Mouse (Mus musculus): ENCODE results near the gene Nr1h4.

The Nr1h4 gene

DNA sequence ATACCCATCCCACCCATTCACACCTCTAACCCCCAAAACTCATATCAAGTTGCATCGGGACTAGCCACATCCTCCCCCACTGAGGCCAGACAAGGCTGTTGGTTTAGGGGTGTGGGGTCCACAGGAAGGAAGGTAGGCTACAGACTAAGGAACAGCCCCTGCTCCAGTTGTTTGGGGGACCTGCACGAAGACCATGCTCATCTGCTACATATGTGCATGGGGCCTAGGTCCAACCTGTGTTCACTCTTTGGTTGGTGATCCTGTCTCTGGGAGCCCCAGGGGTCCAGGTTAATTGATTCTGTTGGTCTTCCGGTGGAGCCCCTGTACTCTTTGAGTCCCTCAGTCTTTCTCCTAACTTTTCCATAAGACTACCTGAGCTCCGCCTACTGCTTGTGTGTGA lies 13.0 kb downstream of the Nr1h4 start:
- DNase-seq, result no peak

GRCm38 (mm10) chr10:89519226-89519625 lies 14.2 kb downstream of the Nr1h4 start:
- no peak for DNase-seq

- no peak for DNase-seq
These were observed 15.0 kb downstream of the Nr1h4 start for GRCm38 (mm10) chr10:89518365-89518764.

- DNase-seq, result no peak
These were observed 17.6 kb downstream of the Nr1h4 start for GRCm38 (mm10) chr10:89515813-89516212.

DNA sequence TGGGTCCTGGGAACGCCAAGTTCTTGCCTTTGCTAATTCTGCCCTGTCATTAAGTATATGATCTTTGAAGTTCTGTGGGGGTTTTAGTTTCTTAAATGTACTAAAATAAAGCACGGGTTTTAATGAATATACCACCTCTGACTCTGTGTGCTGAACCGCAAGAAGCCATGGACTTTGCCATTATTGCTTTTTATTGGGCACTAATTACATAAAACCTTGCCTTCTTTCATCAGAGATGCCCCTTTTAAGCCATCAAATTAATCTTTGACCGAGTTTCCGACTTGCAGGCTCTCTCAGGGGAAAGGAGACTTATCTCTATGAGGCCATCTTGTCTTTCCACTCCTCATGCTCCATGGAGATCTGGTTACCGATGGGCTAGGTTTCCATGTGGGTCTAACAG lies 20.8 kb downstream of the Nr1h4 start:
- DNase-seq, result no peak

DNA sequence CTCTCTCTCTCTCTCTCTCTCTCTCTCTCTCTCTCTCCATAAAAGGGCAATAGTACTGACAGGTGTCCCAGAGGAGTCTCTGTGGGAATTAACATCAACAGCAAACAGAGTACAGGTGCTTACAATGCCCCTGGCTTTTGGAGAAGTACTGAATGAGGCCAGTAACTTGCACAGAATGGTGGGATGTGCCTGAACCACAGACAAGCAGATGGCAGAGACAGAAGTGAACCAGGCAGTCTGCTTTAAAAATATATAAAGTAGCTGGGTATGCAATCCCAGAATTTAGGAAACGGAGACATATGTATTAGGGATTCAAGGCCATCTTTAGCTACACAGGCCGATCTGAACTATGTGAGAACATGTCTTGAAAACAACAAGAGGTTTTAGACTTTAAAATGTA lies 22.8 kb downstream of the Nr1h4 start:
- no peak for DNase-seq

GRCm38 (mm10) chr10:89508567-89508966 lies 24.8 kb downstream of the Nr1h4 start:
- DNase-seq, result no peak

GRCm38 (mm10) chr10:89506479-89506878 lies 26.9 kb downstream of the Nr1h4 start:
- no peak for DNase-seq

DNA sequence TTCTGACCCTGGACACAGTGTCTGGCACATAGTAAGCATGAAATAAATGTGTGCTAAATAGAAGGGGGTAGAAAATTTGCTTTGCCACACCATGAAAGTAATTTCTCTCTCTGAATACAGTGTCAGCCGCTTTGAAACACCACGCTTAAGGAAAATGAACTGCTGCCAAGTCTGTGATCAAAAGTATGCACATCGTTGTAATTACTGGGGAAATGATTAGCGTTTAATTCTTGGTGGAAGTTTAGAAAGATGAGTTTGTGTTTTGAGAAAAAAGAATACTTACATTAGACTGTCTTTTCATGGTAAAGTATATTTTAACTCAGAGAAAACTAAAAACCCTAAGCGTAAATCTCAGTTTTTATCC lies 27.8 kb downstream of the Nr1h4 start:
- no peak for DNase-seq

- DNase-seq, result no peak
These were observed 28.3 kb downstream of the Nr1h4 start for GRCm38 (mm10) chr10:89504952-89505591.

GRCm38 (mm10) chr10:89502986-89503560 lies 30.3 kb downstream of the Nr1h4 start:
- no peak for DNase-seq

GRCm38 (mm10) chr10:89501902-89502301 lies 31.5 kb downstream of the Nr1h4 start:
- DNase-seq, result no peak

- no peak for DNase-seq
These were observed 37.8 kb downstream of the Nr1h4 start for GRCm38 (mm10) chr10:89495537-89495936.

DNA sequence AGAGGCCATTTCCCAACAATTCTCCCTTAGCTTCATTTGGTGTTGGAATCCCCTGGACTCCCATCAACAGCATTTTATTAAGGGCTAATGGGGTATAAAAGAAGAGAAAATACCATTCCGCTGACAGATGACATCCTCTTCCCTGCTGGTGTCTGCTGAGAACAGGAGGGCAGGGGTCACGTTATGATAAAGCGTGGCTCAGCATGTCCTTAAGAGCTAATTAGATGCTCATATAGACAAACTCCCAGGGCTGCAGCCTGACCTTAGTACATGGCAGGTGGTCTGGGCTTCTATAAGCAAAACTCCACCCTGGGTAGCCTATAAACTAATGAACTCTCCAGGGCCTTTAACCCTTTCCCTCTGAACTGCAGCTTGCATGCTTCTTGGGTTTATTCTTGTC lies 42.1 kb downstream of the Nr1h4 start:
- no peak for DNase-seq

GRCm38 (mm10) chr10:89490250-89490649 lies 43.1 kb downstream of the Nr1h4 start:
- no peak for DNase-seq

DNA sequence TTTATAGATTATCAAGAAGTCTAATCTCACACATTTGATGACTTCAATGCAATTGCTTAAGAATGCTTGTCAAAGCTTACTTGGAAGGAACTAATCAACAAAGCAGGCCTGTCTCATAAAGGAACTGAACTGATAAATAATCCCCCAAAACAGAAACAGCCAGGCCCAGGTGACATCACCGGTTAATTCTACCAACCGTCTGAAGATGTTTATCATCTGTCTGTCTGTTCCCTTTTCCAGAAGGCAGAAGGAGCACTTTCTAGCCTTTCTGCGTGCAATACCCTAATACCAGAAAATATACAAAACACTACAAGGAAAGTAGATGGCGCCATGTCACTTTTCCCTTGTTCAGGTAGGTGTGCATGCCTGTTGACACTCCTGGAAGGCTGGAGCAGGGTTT lies 43.9 kb downstream of the Nr1h4 start:
- no peak for DNase-seq

DNA sequence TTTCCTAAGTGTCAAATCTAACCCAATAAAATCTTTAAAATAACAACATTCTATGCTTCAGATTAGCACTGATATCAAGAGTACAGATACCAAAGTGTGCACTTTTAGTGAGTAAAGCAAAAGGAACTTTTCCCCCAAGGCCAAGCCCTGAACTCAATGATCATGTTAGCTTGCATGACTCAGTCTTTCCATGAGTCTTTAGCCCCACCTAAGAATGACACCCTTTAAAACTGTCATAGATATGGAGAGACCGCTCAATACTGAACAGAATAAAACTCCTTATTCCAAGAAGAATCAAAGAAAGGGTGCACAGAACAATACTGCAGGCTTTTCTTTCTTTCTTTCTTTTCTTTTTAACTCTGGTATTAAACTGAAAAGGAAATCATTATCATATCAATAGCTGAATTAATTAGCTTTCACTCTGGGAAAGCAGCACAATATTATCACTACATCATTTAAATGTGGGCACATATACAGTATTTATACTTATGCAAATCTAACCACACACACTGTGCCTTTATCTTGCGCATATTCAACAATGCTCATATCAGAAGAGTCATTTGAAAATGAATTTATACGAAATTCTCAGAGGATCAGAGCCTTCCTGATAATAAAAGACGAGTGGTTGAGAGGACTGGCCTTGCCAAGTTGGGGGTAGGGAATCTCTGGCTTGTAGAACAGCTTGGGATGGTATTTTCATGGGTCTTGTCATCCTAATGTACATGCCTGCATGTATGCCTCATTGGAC lies 46.2 kb downstream of the Nr1h4 start:
- no peak for DNase-seq

DNA sequence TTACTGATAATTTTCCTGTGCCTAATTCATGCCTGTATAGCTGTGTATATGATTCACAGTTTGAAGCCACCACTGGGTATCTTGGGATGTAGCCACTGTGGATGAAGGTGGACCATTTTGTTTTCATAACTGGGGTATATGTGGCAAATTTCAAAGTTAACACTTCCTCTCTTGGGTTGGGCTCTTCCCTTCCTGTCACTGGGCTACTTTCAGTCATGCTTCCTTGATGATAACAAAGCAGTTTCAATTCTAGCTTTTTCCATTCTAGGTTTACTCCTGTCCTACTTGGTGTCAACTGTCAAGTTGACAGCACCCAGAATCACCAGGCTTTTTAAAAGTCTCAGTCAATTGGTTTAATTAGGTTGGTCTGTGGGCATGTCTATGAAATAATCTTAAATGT lies 48.5 kb downstream of the Nr1h4 start:
- DNase-seq, result no peak

DNA sequence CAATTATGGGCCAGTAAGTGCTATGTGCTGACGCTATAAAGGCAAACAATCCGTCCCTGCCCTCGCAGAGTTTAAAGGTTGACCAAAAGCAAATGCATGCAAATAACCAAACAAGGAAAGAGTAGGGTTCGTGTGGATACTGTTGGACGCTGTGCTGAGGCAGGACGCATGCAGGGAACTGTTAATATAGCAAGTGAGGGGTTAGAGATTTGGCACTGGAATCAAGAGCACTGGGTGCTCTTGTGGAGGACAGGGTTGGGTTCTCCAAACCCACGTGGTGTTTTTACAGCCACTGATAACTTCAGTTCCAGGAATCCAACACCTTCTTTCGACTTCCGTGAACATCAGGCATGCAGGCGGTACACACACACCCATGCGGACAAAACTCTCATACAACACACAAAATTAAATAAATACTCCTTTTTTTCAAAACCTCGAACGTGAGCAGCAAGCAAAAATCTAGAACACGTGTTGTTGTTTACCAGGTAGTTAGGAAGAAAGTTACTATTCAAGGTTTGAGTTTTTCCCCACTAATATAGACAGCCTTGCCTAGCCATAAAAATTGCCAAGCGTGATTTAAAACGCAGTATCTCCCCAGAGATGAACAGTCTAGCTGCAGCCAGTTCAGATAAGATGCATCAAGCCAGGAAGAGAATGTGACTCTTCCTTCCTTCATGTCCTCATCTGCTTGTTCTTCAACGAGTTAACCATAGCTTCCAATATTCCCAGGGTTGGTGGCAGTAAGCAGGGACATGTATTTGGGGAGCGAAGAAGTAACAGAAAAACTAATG lies 49.4 kb downstream of the Nr1h4 start:
- no peak for DNase-seq

GRCm38 (mm10) chr10:89483113-89483512 lies 50.3 kb downstream of the Nr1h4 start:
- no peak for DNase-seq

GRCm38 (mm10) chr10:89482142-89482681 lies 51.2 kb downstream of the Nr1h4 start:
- DNase-seq, result no peak

DNA sequence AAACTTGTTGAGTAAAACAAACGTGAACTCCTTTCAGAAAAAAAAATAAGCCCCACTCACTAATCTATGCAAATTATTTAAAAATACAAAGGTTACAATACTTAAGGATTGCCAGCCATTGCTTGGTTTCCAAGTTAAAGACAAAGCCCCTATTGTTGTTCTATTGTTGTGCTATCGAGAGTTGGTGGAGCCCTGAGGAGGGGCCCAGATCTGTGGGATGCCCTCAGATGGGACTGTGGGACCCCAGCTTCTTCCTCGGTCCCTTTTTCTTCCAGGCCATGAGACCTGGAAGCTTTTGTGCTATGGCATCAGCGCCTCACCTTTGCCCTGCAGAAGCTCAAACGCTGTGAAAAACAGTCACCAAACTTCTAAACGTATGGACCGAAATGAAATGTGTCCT lies 51.7 kb downstream of the Nr1h4 start:
- no peak for DNase-seq

GRCm38 (mm10) chr10:89478766-89479165 lies 54.6 kb downstream of the Nr1h4 start:
- DNase-seq, result no peak
